ENCODE assay signal across 9 mouse cellular contexts in the genomic region with DNA sequence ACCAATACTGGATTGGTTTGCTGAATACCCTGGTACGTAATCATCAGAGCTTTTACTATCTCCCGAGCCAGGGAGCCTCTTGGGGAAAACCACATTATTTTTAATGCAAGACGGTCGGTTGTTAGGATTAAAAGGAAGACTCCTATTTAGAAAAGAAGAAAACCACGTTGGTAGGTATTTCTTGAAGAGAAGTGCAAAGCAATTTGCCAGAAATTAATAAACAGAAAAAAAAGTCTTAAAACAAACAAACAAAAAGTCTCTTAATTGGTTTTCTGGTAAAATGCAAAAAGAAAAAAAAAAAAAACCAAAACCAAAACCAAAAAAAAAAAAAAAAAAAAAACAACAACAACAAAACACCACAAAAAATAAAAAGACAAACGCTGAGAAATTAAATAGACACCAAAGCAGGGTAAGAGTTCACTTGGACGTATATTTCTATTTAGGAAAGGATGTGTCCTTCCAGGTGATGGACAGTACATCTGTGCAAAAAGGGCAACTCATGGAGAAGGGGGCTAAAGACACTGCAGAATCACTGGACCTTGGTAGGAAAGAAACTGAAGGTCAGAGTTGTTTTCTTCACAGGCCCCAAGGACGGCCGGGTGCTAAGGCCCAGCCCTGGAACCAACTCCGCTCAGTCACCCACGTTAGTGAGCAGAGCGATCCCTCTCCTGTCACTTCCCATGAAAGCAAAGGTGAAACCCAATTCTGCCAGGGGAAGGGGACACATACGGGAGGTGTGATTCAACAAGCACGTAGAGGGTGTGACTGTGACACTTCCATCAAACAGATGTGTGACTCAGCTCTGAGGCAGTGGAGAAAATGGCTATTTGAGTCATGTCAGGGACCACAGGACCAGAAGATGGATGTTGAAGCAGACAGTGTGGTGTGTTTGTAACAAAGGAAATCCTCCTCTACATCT. TPM values are rescaled to one million over a fixed set of nuclear protein-coding genes. Genes with fewer than 3 reads are reported as not detected.
A peak's percentile ranks its signal among the peaks of the same experiment; 100 is the strongest.
DNase-seq lines count a peak whose midpoint lies in the region; ATAC-seq and TF ChIP-seq lines count a peak whose summit lies in the region.
"Had no signal": no experiment of that assay in that cellular context is flagged by ENCODE, and none has a peak within 500 bp of the region (broad histone marks: within the 10 kb centered on the region; RNA-seq: fewer than 3 reads in every experiment).

No protein-coding gene starts in this region.

- H3K36me3 ChIP-seq in heart, embryonic 14.5 days (ENCODE audit: control insufficient read depth, insufficient read depth, low read length), result peaks cover 55% of the 10 kb centered on the region
- peaks cover 57% of the 10 kb centered on the region for H3K36me3 ChIP-seq in C2C12 (ENCODE audit: control insufficient read depth, insufficient read depth)
- peaks cover 17% of the 10 kb centered on the region for H3K36me3 ChIP-seq in liver, embryonic 13.5 days
- H3K36me3 ChIP-seq: limb, embryonic 13.5 days had no signal

- no peak overlapping the region for H3ac ChIP-seq in C2C12 (ENCODE audit: control insufficient read depth, insufficient read length, low read depth)

- peaks cover 81% of the 10 kb centered on the region for H3K79me2 ChIP-seq in C2C12 (ENCODE audit: control insufficient read depth, insufficient read depth)

- no peak for ATAC-seq in heart, embryonic 14.5 days (ENCODE audit: insufficient number of reproducible peaks, insufficient read depth, low FRiP score, low read depth)
- no peak for ATAC-seq in liver, embryonic 13.5 days (ENCODE audit: low read depth)
- no peak for ATAC-seq in erythroid progenitor cell, adult 5-6 weeks (replicated peaks; ENCODE audit: low FRiP score, poor library complexity, severe bottlenecking)

- intact Hi-C loops in left cerebral cortex, postnatal 36 days (cut with DNase I), result loop anchor here (5.0 kb wide), 1 partner anchor 44 kb away; no protein-coding TSS in a partner anchor

- H3K27ac ChIP-seq in heart, embryonic 14.5 days (replicated peaks in 1 of 2; ENCODE audit: control insufficient read depth in 1 of 2, insufficient read depth in 1 of 2, low read depth in 2 of 2, low read length in 2 of 2), result peak overlapping the region; percentile 96
- H3K27ac ChIP-seq in liver, embryonic 13.5 days, result no peak overlapping the region
- H3K27ac ChIP-seq: limb, embryonic 13.5 days had no signal

- H3K9ac ChIP-seq in heart, embryonic 14.5 days (ENCODE audit: low read length), result peak overlapping the region; percentile 57; the same call in 1 of the 2 replicates
- peak overlapping the region; percentile 31 for H3K9ac ChIP-seq in liver, embryonic 13.5 days
- H3K9ac ChIP-seq: limb, embryonic 13.5 days had no signal

- no peaks in the 10 kb centered on the region for H3K9me3 ChIP-seq in heart, embryonic 14.5 days (ENCODE audit: control insufficient read depth, low read length)
- H3K9me3 ChIP-seq in liver, embryonic 13.5 days (replicated peaks), result no peaks in the 10 kb centered on the region
- H3K9me3 ChIP-seq: limb, embryonic 13.5 days had no signal

- peak overlapping the region in 1 of 2 experiments; percentile 17; a peak in 1 of 4 replicates for H3K4me3 ChIP-seq in heart, embryonic 14.5 days (ENCODE audit: control insufficient read depth in 1 of 2, insufficient read depth in 1 of 2, low read depth in 1 of 2, low read length in 2 of 2)
- H3K4me3 ChIP-seq in C2C12 (ENCODE audit: insufficient read depth, poor library complexity, severe bottlenecking), result no peak overlapping the region
- peak overlapping the region; percentile 37; the same call in 1 of the 2 replicates for H3K4me3 ChIP-seq in liver, embryonic 13.5 days (replicated peaks)
- H3K4me3 ChIP-seq: limb, embryonic 13.5 days had no signal

- DNase-seq in heart, postnatal 4 days, result no peak
- DNase-seq in adrenal gland, postnatal 25 days, result peak; percentile 52
- no peak for DNase-seq in liver, embryonic 13.5 days
- no peak for DNase-seq in urinary bladder, postnatal 25 days (ENCODE audit: low spot score)
- DNase-seq in left cerebral cortex, postnatal 36 days (ENCODE audit: low spot score in 2 of 2), result no peak

- H3K79me3 ChIP-seq in C2C12 (ENCODE audit: low read depth), result peaks cover 27% of the 10 kb centered on the region

- TF ChIP-seq CTCF in C2C12 (IDR thresholded peaks at IDR 0.05; ENCODE audit: control insufficient read depth, insufficient read depth, insufficient read length), result no peak

- WGBS in heart, embryonic 14.5 days, result 66% methylated on average over 14 of the region's 14 CpGs
- 66% methylated on average over 14 of the region's 14 CpGs for WGBS in liver, embryonic 13.5 days (ENCODE audit: insufficient replicate concordance)

- peak overlapping the region; percentile 49 for H3K4me2 ChIP-seq in heart, embryonic 14.5 days (ENCODE audit: low read length)
- peak overlapping the region; percentile 48 for H3K4me2 ChIP-seq in liver, embryonic 13.5 days
- H3K4me2 ChIP-seq: limb, embryonic 13.5 days had no signal

- peaks cover 33 to 62% of the 10 kb centered on the region in 2 experiments for H3K4me1 ChIP-seq in heart, embryonic 14.5 days (ENCODE audit: control insufficient read depth in 2 of 2, insufficient read depth in 2 of 2, low read length in 2 of 2)
- H3K4me1 ChIP-seq in liver, embryonic 13.5 days (replicated peaks), result peaks cover 37% of the 10 kb centered on the region

- H3K27me3 ChIP-seq in heart, embryonic 14.5 days (ENCODE audit: control insufficient read depth, insufficient read depth, low read length), result no peaks in the 10 kb centered on the region
- no peaks in the 10 kb centered on the region for H3K27me3 ChIP-seq in C2C12 (ENCODE audit: control insufficient read depth, insufficient read depth, insufficient read length)
- no peaks in the 10 kb centered on the region for H3K27me3 ChIP-seq in liver, embryonic 13.5 days
- H3K27me3 ChIP-seq: limb, embryonic 13.5 days had no signal

TF ChIP-seq in C2C12, 6 proteins besides CTCF, POLR2A, EP300 and RAD21:
- TF ChIP-seq MAX (IDR thresholded peaks at IDR 0.05) (peak; percentile 26), MYOD1 (IDR thresholded peaks at IDR 0.05; ENCODE audit: control insufficient read depth, insufficient read length, low read depth) (no peak), FOSL1 (IDR thresholded peaks at IDR 0.05; ENCODE audit: insufficient read depth, low read length, poor library complexity, severe bottlenecking) (peak; percentile 74), MYOG (IDR thresholded peaks at IDR 0.05; ENCODE audit: control insufficient read depth, extremely low read depth, insufficient read length) (no peak), USF1 (IDR thresholded peaks at IDR 0.05; ENCODE audit: low read depth) (no peak), CEBPB (IDR thresholded peaks at IDR 0.05; ENCODE audit: low read depth) (no peak)

RNA-seq across cellular contexts. Expression of gene Zbtb38, which starts 38.9 kb away (rescaled TPM):
- 32.9 and 34.2 TPM in 2 replicates for polyA plus RNA-seq in heart, embryonic 14.5 days (2014; fragmentation: Nextera tagmentation; extraction: Ambion mirVana)
- 10 to 100 TPM; 34.6 to 35.2 TPM for total RNA-seq in heart, postnatal 4 days (2021)
- polyA plus RNA-seq in C2C12 (2012; fragmentation: generic; extraction: Trizol), result 10.0 TPM
- 56.5 and 65.6 TPM in 2 replicates for total RNA-seq in adrenal gland, postnatal 25 days (2021)
- 5.8 and 7.2 TPM in 2 replicates for polyA plus RNA-seq in liver, embryonic 13.5 days (2015; fragmentation: Nextera tagmentation; extraction: Ambion mirVana)
- 5.0 and 5.9 TPM in 2 replicates for total RNA-seq in erythroid progenitor cell, adult 5-6 weeks (2015; ENCODE audit: low replicate concordance)
- total RNA-seq in erythroid progenitor cell, adult 5-6 weeks (2017; ENCODE audit: low replicate concordance), result 4.1 and 6.4 TPM in 2 replicates
- 10 to 100 TPM; 55.4 to 66.0 TPM for total RNA-seq in left cerebral cortex, postnatal 36 days (2021)
